Mouse (Mus musculus): ENCODE data around the gene Fggy. TPM values are rescaled to one million over a fixed set of nuclear protein-coding genes. Genes with fewer than 3 reads are reported as not detected.

Gene Fggy
- polyA plus RNA-seq, 1 experiment from 2014 or later = 10.9 TPM

DNA sequence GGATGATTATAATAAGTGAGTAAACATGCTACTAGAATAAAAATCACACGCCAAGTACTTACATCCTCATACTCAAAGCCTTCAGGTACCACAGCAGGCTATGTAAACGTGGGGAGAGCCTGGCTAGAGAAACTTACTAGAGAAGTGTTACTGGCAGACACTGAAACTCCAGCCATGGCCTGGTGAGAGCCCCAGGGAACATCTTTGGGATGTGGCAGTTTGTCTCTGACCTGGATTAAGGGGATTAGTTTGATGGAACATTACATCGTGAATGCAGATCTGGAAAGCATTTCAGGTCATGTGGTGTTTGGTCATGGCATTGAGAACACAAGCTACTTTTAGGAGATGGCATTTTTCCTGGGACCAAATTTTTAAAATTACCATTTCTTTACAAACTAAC lies 303.3 kb downstream of the Fggy start:
- 44% methylated on average over 3 of the region's 3 CpGs for WGBS

DNA sequence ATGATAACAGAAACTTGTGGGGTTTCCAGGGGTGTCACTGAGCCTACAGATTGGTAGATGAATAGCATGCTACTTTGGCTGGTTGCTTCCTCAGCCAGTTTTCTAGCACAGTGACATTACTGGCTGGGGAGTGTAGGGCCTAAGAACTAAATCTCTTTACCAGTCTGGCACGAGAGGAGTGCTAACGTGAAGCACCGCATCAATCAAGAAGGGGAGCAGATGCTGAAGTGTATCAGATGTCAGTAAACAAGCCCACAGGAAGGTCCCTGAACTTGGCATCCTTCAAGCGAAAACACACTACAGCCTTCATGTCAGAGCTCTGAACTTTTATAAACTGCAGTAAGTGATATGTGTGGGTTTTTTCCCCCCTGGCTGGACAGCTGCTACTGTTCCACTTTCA lies 303.8 kb downstream of the Fggy start:
- H3K9ac ChIP-seq (ENCODE audit: low read length) = no peak overlapping the region
- H3K36me3 ChIP-seq (ENCODE audit: control insufficient read depth, insufficient read depth, low read length) = no peaks in the 10 kb centered on the region
- no peaks in the 10 kb centered on the region for H3K9me3 ChIP-seq (ENCODE audit: control insufficient read depth, low read length)
- no peak overlapping the region for H3K4me2 ChIP-seq (ENCODE audit: low read length)
- H3K4me1 ChIP-seq (replicated peaks; ENCODE audit: control insufficient read depth, insufficient read depth, low read length) = peaks cover 24% of the 10 kb centered on the region; the same call in 1 of the 2 replicates
- no peaks in the 10 kb centered on the region for H3K27me3 ChIP-seq (replicated peaks; ENCODE audit: control insufficient read depth, insufficient read depth, low read length)
- peak overlapping the region; percentile 25; the same call in 1 of the 2 replicates for H3K27ac ChIP-seq (ENCODE audit: low read depth)
- WGBS = 35% methylated on average over 4 of the region's 4 CpGs
- ATAC-seq (replicated peaks; ENCODE audit: low FRiP score, low TSS enrichment, low read depth) (no peak), DNase-seq (ENCODE audit: low spot score) (peak; percentile 42)
- H3K4me3 ChIP-seq (ENCODE audit: low read depth, low read length) = no peak overlapping the region

More for the DNA sequence above, 303.3 kb downstream of the Fggy start:
- H3K4me1 ChIP-seq (replicated peaks; ENCODE audit: control insufficient read depth, insufficient read depth, low read length) = peaks cover 20% of the 10 kb centered on the region; the same call in 1 of the 2 replicates
- H3K9ac ChIP-seq (ENCODE audit: low read length) = no peak overlapping the region
- DNase-seq (ENCODE audit: low spot score) = no peak
- H3K4me3 ChIP-seq (ENCODE audit: low read depth, low read length) = no peak overlapping the region
- no peaks in the 10 kb centered on the region for H3K27me3 ChIP-seq (replicated peaks; ENCODE audit: control insufficient read depth, insufficient read depth, low read length)
- H3K27ac ChIP-seq (ENCODE audit: low read depth) = peak overlapping the region; percentile 25; the same call in 1 of the 2 replicates
- no peaks in the 10 kb centered on the region for H3K36me3 ChIP-seq (ENCODE audit: control insufficient read depth, insufficient read depth, low read length)
- H3K9me3 ChIP-seq (ENCODE audit: control insufficient read depth, low read length) = no peaks in the 10 kb centered on the region
- no peak overlapping the region for H3K4me2 ChIP-seq (ENCODE audit: low read length)
- ATAC-seq (replicated peaks; ENCODE audit: low FRiP score, low TSS enrichment, low read depth) = no peak

DNA sequence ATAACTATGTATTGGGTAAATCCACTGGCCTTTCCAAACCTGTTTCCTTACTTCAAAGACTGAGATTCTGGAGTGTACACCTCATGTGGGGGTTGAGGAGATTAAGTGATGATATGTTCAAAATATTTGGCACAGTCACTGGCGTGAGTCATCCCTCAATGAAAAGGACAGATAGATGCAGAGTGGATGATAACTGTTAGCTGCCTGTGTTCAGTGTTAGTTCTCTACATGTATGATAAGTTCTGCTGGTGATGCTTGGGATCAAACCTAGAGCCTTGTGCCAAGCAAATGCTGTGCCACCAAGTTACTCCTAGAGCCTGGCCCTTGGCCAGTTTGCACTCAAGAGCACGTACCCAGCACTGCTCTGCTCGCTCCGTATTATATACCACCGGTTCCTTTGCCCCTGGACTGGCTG lies 304.4 kb downstream of the Fggy start:
- Histone ChIP-seq H3K9ac (ENCODE audit: low read length) (no peak overlapping the region), H3K4me3 (ENCODE audit: low read depth, low read length) (no peak overlapping the region), H3K9me3 (ENCODE audit: control insufficient read depth, low read length) (no peaks in the 10 kb centered on the region), H3K27me3 (replicated peaks; ENCODE audit: control insufficient read depth, insufficient read depth, low read length) (no peaks in the 10 kb centered on the region), H3K27ac (ENCODE audit: low read depth) (no peak overlapping the region), H3K36me3 (ENCODE audit: control insufficient read depth, insufficient read depth, low read length) (no peaks in the 10 kb centered on the region), H3K4me1 (replicated peaks; ENCODE audit: control insufficient read depth, insufficient read depth, low read length) (peaks cover 24% of the 10 kb centered on the region; the same call in 1 of the 2 replicates), H3K4me2 (ENCODE audit: low read length) (no peak overlapping the region)
- peak; percentile 44 for DNase-seq (ENCODE audit: low spot score)
- ATAC-seq (replicated peaks; ENCODE audit: low FRiP score, low TSS enrichment, low read depth) = no peak
- whole genome bisulfite sequencing = 85% methylated on average over 5 of the region's 5 CpGs

DNA sequence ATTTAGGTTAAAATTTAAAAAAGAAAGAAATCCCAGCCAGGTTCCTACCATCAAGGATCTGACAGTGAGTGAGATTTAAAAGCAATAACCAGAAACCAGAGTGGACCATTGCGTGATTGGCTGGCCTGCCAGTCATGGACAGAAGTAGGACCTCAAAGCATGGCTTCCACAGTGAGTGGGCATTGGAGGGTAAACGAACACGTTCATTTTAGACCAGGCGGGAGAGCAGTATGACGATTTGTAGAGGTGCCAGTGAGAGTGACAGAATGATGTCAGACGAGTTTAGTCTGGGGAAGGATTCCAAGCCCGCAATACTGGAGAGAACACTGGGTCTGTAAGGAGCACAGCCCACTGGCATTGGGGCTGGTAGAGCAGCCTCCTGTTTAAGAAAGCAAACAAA lies 305.0 kb downstream of the Fggy start:
- Histone ChIP-seq H3K4me3 (ENCODE audit: low read depth, low read length) (no peak overlapping the region), H3K27me3 (replicated peaks; ENCODE audit: control insufficient read depth, insufficient read depth, low read length) (no peaks in the 10 kb centered on the region), H3K9ac (ENCODE audit: low read length) (no peak overlapping the region), H3K4me1 (replicated peaks; ENCODE audit: control insufficient read depth, insufficient read depth, low read length) (peaks cover 24% of the 10 kb centered on the region; the same call in 1 of the 2 replicates), H3K9me3 (ENCODE audit: control insufficient read depth, low read length) (no peaks in the 10 kb centered on the region), H3K27ac (ENCODE audit: low read depth) (no peak overlapping the region), H3K36me3 (ENCODE audit: control insufficient read depth, insufficient read depth, low read length) (no peaks in the 10 kb centered on the region), H3K4me2 (ENCODE audit: low read length) (no peak overlapping the region)
- DNase-seq (ENCODE audit: low spot score) (peak; percentile 50), ATAC-seq (replicated peaks; ENCODE audit: low FRiP score, low TSS enrichment, low read depth) (no peak)
- 76% methylated on average over 7 of the region's 7 CpGs for WGBS

DNA sequence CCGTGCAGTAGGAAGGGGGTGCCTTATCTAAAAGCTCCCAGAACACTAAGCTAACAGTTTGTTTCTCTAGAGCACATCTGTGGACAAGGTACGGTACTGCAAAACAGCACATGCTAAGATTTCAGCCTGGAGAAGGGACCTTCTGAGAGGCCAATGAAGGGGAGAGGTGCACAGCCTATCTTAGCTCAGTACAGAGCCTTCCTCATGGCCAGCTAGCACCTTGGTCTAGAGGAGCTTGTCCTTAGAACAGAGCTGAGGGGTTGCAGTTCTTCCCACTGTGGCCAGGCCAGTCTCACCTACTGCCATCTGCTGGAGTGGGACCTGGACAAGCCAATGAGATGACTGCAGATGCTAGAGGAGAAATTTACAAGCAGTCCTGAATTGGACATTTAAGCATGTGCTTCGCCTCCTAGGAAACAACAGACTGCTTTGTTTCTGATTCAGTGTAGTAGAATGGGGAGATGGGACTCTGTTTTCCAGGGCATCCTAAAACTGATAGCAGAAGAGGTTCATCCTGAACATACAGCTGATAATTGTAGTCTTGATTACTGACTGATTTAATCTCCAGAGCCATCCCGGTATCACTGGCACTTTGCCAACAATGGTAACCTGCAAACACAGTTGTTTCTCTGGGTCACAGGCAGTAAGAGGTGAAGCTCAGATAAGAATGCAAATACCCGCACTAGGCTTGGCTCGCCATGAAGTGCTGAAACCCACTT lies 305.6 kb downstream of the Fggy start:
- Histone ChIP-seq H3K9ac (ENCODE audit: low read length) (no peak overlapping the region), H3K27ac (ENCODE audit: low read depth) (no peak overlapping the region), H3K4me2 (ENCODE audit: low read length) (no peak overlapping the region), H3K4me3 (ENCODE audit: low read depth, low read length) (no peak overlapping the region), H3K9me3 (ENCODE audit: control insufficient read depth, low read length) (no peaks in the 10 kb centered on the region), H3K4me1 (replicated peaks; ENCODE audit: control insufficient read depth, insufficient read depth, low read length) (peaks cover 24% of the 10 kb centered on the region; the same call in 1 of the 2 replicates), H3K27me3 (replicated peaks; ENCODE audit: control insufficient read depth, insufficient read depth, low read length) (no peaks in the 10 kb centered on the region), H3K36me3 (ENCODE audit: control insufficient read depth, insufficient read depth, low read length) (no peaks in the 10 kb centered on the region)
- DNase-seq (ENCODE audit: low spot score) (peak; percentile 57), ATAC-seq (replicated peaks; ENCODE audit: low FRiP score, low TSS enrichment, low read depth) (peak; percentile 47; the same call in 1 of the 2 replicates)
- WGBS = 44% methylated on average over 6 of the region's 6 CpGs

DNA sequence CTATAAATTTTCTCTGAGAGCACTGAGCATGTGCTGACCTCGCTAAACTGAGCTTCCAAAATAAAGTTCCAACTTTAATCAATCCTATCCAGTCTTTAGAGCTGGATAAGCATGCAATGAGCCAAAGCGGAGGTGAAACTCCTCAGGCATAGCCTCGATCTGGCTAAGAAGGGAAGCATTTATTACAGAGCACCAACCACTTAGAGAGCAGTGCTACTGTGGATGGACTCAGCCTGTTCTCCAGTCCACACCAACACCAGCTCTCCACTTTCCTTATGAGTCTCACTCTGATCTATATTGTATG lies 306.1 kb downstream of the Fggy start:
- 56% methylated on average over 3 of the region's 3 CpGs for WGBS
- ATAC-seq (replicated peaks; ENCODE audit: low FRiP score, low TSS enrichment, low read depth) (no peak), DNase-seq (ENCODE audit: low spot score) (no peak)
- no peaks in the 10 kb centered on the region for H3K36me3 ChIP-seq (ENCODE audit: control insufficient read depth, insufficient read depth, low read length)
- H3K9me3 ChIP-seq (ENCODE audit: control insufficient read depth, low read length) = no peaks in the 10 kb centered on the region
- no peak overlapping the region for H3K9ac ChIP-seq (ENCODE audit: low read length)
- H3K4me3 ChIP-seq (ENCODE audit: low read depth, low read length) = no peak overlapping the region
- no peak overlapping the region for H3K27ac ChIP-seq (ENCODE audit: low read depth)
- H3K4me1 ChIP-seq (replicated peaks; ENCODE audit: control insufficient read depth, insufficient read depth, low read length) = peaks cover 24% of the 10 kb centered on the region; the same call in 1 of the 2 replicates
- no peaks in the 10 kb centered on the region for H3K27me3 ChIP-seq (replicated peaks; ENCODE audit: control insufficient read depth, insufficient read depth, low read length)
- no peak overlapping the region for H3K4me2 ChIP-seq (ENCODE audit: low read length)

DNA sequence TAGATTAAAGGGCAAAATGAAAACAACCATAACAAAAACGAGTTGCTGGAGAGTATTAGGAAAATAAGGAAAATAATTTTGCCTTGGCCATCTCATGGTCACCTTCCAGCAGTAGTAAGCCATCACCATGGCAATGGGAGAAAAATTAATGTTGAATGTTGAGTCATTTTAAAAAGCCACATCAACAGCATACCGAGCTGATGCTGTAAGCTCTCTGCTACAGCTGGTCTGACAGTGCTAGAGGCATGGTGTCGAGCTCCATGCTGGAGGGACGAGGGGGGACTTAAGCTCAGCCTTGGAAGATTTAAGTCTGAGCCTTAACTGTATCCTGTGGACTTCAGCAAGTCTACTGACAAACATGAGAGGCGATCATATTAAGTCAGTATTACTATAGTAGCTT lies 307.9 kb downstream of the Fggy start:
- no peak overlapping the region for H3K4me2 ChIP-seq (ENCODE audit: low read length)
- no peak overlapping the region for H3K4me3 ChIP-seq (ENCODE audit: low read depth, low read length)
- 72% methylated on average over 5 of the region's 5 CpGs for WGBS
- H3K27me3 ChIP-seq (replicated peaks; ENCODE audit: control insufficient read depth, insufficient read depth, low read length) = no peaks in the 10 kb centered on the region
- no peak overlapping the region for H3K27ac ChIP-seq (ENCODE audit: low read depth)
- DNase-seq (ENCODE audit: low spot score) (no peak), ATAC-seq (replicated peaks; ENCODE audit: low FRiP score, low TSS enrichment, low read depth) (no peak)
- H3K36me3 ChIP-seq (ENCODE audit: control insufficient read depth, insufficient read depth, low read length) = no peaks in the 10 kb centered on the region
- peaks cover 24% of the 10 kb centered on the region; the same call in 1 of the 2 replicates for H3K4me1 ChIP-seq (replicated peaks; ENCODE audit: control insufficient read depth, insufficient read depth, low read length)
- H3K9ac ChIP-seq (ENCODE audit: low read length) = no peak overlapping the region
- H3K9me3 ChIP-seq (ENCODE audit: control insufficient read depth, low read length) = no peaks in the 10 kb centered on the region

DNA sequence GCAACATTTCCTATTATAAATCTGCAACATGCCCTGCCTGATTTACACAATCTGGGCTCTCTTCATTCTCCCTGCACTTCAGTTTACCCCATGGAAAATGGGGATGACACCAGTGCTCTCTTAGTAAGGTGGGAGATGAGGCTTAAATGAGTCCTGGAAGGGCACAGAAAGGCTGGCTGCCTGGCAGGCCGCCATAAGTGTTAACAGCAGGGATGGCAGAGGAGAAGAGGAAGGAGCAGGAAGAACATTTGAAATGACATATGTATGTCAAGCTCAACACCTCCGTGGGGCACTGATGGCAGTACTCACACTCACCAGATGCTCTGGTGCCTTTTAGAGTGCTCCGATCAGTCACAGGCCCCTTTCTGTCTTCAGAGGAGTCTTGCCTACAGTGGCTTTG lies 308.6 kb downstream of the Fggy start:
- 72% methylated on average over 3 of the region's 3 CpGs for WGBS
- H3K4me2 ChIP-seq (ENCODE audit: low read length) = no peak overlapping the region
- no peak overlapping the region for H3K4me3 ChIP-seq (ENCODE audit: low read depth, low read length)
- H3K9ac ChIP-seq (ENCODE audit: low read length) = no peak overlapping the region
- no peak overlapping the region for H3K27ac ChIP-seq (ENCODE audit: low read depth)
- DNase-seq (ENCODE audit: low spot score) (no peak), ATAC-seq (replicated peaks; ENCODE audit: low FRiP score, low TSS enrichment, low read depth) (no peak)
- H3K9me3 ChIP-seq (ENCODE audit: control insufficient read depth, low read length) = no peaks in the 10 kb centered on the region
- H3K4me1 ChIP-seq (replicated peaks; ENCODE audit: control insufficient read depth, insufficient read depth, low read length) = peaks cover 23% of the 10 kb centered on the region; the same call in 1 of the 2 replicates
- no peaks in the 10 kb centered on the region for H3K36me3 ChIP-seq (ENCODE audit: control insufficient read depth, insufficient read depth, low read length)
- H3K27me3 ChIP-seq (replicated peaks; ENCODE audit: control insufficient read depth, insufficient read depth, low read length) = no peaks in the 10 kb centered on the region

DNA sequence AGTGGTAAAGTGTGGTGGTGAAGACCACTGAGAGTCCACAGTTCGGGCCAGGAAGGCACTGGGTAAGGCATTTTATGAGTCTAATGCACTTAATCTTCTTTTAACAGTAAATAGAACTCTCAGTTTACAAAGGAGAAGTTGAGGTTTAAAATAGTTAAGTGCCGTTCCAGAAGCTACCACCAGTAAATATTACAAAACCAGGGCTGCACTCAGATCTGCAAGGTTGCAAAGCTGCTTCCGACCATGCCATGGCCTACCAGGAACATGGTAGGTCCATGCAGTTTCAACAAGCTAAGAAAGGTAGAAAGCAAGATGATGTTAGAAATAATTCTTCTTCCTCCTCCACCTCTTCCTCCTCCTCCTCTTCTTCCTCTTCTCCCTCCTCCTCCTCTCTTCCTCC lies 309.8 kb downstream of the Fggy start:
- WGBS = 81% methylated on average over 3 of the region's 3 CpGs
- Histone ChIP-seq H3K27me3 (replicated peaks; ENCODE audit: control insufficient read depth, insufficient read depth, low read length) (no peaks in the 10 kb centered on the region), H3K4me2 (ENCODE audit: low read length) (no peak overlapping the region), H3K4me1 (replicated peaks; ENCODE audit: control insufficient read depth, insufficient read depth, low read length) (peaks cover 20% of the 10 kb centered on the region; the same call in 1 of the 2 replicates), H3K9ac (ENCODE audit: low read length) (no peak overlapping the region), H3K9me3 (ENCODE audit: control insufficient read depth, low read length) (no peaks in the 10 kb centered on the region), H3K36me3 (ENCODE audit: control insufficient read depth, insufficient read depth, low read length) (no peaks in the 10 kb centered on the region), H3K4me3 (ENCODE audit: low read depth, low read length) (no peak overlapping the region), H3K27ac (ENCODE audit: low read depth) (no peak overlapping the region)
- DNase-seq (ENCODE audit: low spot score) (no peak), ATAC-seq (replicated peaks; ENCODE audit: low FRiP score, low TSS enrichment, low read depth) (no peak)

All from intestine, embryonic 14.5 days (tissue).